Mouse (Mus musculus): ENCODE data around the gene Atg5. TPM values are rescaled to one million over a fixed set of nuclear protein-coding genes. Genes with fewer than 3 reads are reported as not detected.

Gene Atg5
- total and polyA plus RNA-seq, 3 experiments = 8.9 to 45.1 (median 33.3) TPM

GRCm38 (mm10) chr10:44390286-44390685 lies 122.1 kb downstream of the Atg5 start:
- DNase-seq = no peak

- no peak for DNase-seq
Measured at GRCm38 (mm10) chr10:44391509-44392290, 123.5 kb downstream of the Atg5 start.

GRCm38 (mm10) chr10:44392855-44393254 lies 124.7 kb downstream of the Atg5 start:
- no peak for DNase-seq

- no peak for DNase-seq
Measured at GRCm38 (mm10) chr10:44400119-44400518, 132.0 kb downstream of the Atg5 start.

GRCm38 (mm10) chr10:44400602-44401001 lies 132.4 kb downstream of the Atg5 start:
- no peak for DNase-seq

- no peak for DNase-seq
Measured at GRCm38 (mm10) chr10:44401600-44401999, 133.4 kb downstream of the Atg5 start.

- no peak for DNase-seq
Measured at GRCm38 (mm10) chr10:44403415-44403814, 135.3 kb downstream of the Atg5 start.

GRCm38 (mm10) chr10:44409054-44409453 lies 140.9 kb downstream of the Atg5 start:
- no peak for DNase-seq

- no peak for DNase-seq
Measured at GRCm38 (mm10) chr10:44409958-44410357, 141.8 kb downstream of the Atg5 start.

Small RNA genes lying within 50 kb of the gene (microRNA-seq; reads per million reads assigned to microRNA genes)
- gene Mir1929 = 0.22 to 1.2 reads per million in 2 experiments

Other genes with a start within 250 kb of the Atg5 start
- gene Crybg1, start 119.5 kb upstream of the Atg5 start, total RNA-seq (2021) = 1 to 10 TPM in 1 of 2 experiments, under 1 TPM in 1; 0.98 to 1.2 TPM
- 0.46 and 0.73 TPM in 2 replicates for gene Crybg1, start 119.5 kb upstream of the Atg5 start, polyA plus RNA-seq (2012; rRNA removed)

All from adrenal gland, adult 2 months (tissue).